Mouse (Mus musculus) ES-Bruce4 (cell line): ENCODE results near the gene Gal.

Experiments used
- CTCF ChIP-seq: IDR thresholded peaks from one replicate; pipeline ENCODE4 v1.8.1; 2011; ENCODE audit warnings: low read depth, low read length
- EP300 ChIP-seq: IDR thresholded peaks from 2 replicates; pipeline ENCODE4 v1.6.1; 2011; ENCODE audit warnings: low read depth, low read length; ENCODE audit not compliant: insufficient read depth

DNA sequence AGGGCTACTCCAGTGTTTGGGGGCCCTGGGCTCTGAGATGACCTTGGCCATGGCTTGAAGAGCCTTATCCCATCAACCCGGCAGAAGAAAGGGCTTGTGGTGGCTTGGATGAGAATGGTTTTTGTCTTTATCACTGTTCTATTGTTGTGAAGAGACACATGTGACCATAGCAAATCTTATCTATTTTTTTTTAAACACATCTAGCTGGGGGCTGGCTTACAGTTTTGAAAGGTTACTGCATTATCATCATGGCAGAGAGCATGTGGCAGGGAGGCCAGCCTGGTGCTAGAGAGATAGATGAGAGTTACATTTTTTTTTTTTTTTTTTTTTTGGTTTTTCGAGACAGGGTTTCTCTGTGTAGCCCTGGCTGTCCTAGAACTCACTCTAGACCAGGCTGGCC lies 17.6 kb upstream of the Gal start:
- TF ChIP-seq EP300 = no peak
- TF ChIP-seq CTCF = no peak
